Mouse (Mus musculus) right cerebral cortex, postnatal 14 days (tissue): Measurements from ENCODE around the gene Fam149a.
"Not testable (repeated sequence)": the region's sequence is repeated elsewhere in the genome, so short reads cannot be mapped to it uniquely, and the experiment has no call there.

ENCODE experiments used
- DNase-seq: peaks from one replicate; pipeline ENCODE4 v3.0.0; 2022

Fam149a gene

GRCm38 (mm10) chr8:45330856-45331255 is 51.2 kb downstream of the Fam149a start:
- DNase-seq = no peak

GRCm38 (mm10) chr8:45329206-45329980 is 52.7 kb downstream of the Fam149a start:
- no peak for DNase-seq

DNA sequence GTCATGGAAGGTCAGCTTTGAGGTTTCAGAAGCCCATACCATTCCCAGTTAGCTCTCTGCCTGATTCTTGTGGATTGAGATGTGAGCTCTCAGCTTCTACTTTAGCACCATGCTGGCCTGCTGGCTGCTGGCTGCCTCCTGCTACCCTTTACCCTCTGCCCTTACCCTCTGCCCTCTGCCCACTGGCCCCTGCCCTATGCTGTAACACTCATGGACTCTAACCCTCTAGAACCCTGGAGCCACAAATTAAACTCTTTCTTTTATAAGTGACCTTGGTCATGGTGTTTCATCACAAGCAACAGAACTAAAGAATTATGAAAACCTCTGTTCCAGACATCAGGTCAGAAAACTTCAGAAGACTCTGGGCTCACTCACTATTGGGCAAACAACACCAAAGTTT is 55.0 kb downstream of the Fam149a start:
- DNase-seq = not testable (repeated sequence)

DNA sequence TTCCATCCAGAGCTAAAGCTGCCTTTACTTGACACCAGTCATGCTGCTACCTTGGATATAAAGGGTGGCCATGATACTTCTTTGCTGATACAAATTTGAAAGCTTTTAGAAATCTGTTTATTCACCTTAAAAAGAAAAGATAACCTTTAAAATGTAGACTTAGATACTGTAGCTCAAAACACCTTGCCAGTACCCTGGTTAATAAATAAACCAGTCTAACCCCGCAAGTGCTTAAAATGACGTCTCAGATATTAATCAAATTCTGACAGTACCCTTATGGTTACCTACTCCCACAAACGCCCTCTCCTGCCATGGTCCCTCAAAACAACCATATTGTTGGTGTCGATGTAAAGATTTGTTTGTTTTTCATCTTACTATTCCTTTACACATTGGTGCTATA is 57.9 kb downstream of the Fam149a start:
- no peak for DNase-seq

- DNase-seq = no peak
These were observed 60.7 kb downstream of the Fam149a start for GRCm38 (mm10) chr8:45321365-45321764.

GRCm38 (mm10) chr8:45320930-45321329 is 61.2 kb downstream of the Fam149a start:
- no peak for DNase-seq

GRCm38 (mm10) chr8:45310967-45311366 is 71.1 kb downstream of the Fam149a start:
- no peak for DNase-seq

- no peak for DNase-seq
These were observed 73.7 kb downstream of the Fam149a start, which contains the start of gene Gm45753 for GRCm38 (mm10) chr8:45308366-45308765. Gm45753 (minus strand) TSS chr8:45308466.

DNA sequence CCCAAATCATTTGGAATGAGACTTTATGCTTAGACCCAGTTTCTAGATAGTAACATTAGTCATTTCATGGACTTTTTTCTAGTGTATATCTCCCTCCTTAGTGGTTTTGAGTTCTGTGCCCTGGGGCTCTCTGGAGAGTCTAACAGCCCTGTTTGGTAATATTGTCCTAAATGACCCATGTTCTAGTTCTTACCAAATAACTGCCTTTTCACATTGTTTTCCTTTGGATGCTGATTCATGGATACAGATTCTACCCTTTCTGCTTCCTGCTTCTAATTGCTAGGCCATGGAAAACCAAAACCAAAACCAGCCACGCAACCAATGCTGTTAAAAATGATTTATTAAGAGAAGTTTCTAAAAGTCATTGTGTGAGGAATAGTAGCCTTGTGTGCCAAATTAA is 76.6 kb downstream of the Fam149a start:
- no peak for DNase-seq

DNA sequence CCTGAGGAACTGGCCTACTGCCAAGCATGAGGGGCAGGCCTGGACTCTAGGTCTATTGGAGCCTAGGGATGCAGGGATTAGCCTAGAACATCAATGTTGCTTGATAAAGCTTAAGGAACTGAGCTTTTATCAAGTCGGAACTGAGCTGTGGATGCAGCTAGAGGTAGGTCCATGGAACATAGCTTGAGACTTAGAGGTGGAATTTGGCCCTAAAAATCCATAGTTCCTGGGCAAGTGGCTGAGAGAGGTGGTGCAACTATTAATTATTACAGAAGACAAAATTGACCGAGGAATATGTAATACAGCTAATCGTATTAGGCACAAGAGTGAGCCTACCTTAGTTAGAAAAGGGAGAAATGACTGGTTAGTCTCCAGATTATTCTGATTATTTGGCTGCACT is 77.7 kb downstream of the Fam149a start:
- DNase-seq = no peak

- no peak for DNase-seq
These were observed 79.7 kb downstream of the Fam149a start for GRCm38 (mm10) chr8:45302390-45302789.

GRCm38 (mm10) chr8:45295276-45295675 is 86.8 kb downstream of the Fam149a start:
- no peak for DNase-seq

- no peak for DNase-seq
These were observed 87.4 kb downstream of the Fam149a start, which contains the start of gene Klkb1 for GRCm38 (mm10) chr8:45294687-45295086. Klkb1 (minus strand) TSS chr8:45294859.

GRCm38 (mm10) chr8:45291790-45292189 is 90.3 kb downstream of the Fam149a start:
- peak; percentile 21 for DNase-seq
